Mouse (Mus musculus) heart, postnatal 0 days (tissue): ENCODE data around the gene Smad5.

Experiments
- CTCF ChIP-seq: IDR thresholded peaks from 2 replicates; pipeline ENCODE4 v1.5.1; 2016; ENCODE audit warnings: antibody characterized with exemption, control low read depth, low read depth
- EP300 ChIP-seq: IDR thresholded peaks from 2 replicates; pipeline ENCODE4 v1.6.1; 2016; ENCODE audit warnings: antibody characterized with exemption, low read depth

- no peak for TF ChIP-seq CTCF
- no peak for TF ChIP-seq EP300
Observed at GRCm38 (mm10) chr13:56707111-56707510, 4.3 kb downstream of the Smad5 start.
